Mouse (Mus musculus) CH12.LX (cell line): Measurements from ENCODE around the gene Focad. TPM values are rescaled to one million over a fixed set of nuclear protein-coding genes. Genes with fewer than 3 reads are reported as not detected.

Experiments
- DNase-seq: peaks from one replicate; pipeline ENCODE4 v3.0.0-alpha.2; 2013; ENCODE audit errors: extremely low read depth
- H3K27ac ChIP-seq: 2 replicates; pipeline ENCODE4 v1.5.1; 2012; ENCODE audit warnings: low read depth, mild to moderate bottlenecking, control low read depth, moderate library complexity; ENCODE audit not compliant: insufficient read depth
- H3K27me3 ChIP-seq: replicated peaks from 2 replicates; pipeline ENCODE3; 2012; ENCODE audit warnings: inconsistent platforms
- H3K36me3 ChIP-seq, 2 experiments: replicated peaks in 1 of 2; 2 replicates each; pipeline versions ENCODE3 to v1.6.1; 2012; ENCODE audit warnings: inconsistent platforms in 1 of 2, low read length in 1 of 2, mild to moderate bottlenecking in 1 of 2, mixed read lengths in 1 of 2, moderate library complexity in 1 of 2; ENCODE audit not compliant: control insufficient read depth in 1 of 2, insufficient read depth in 1 of 2
- H3K4me1 ChIP-seq, 2 experiments: 2 replicates each; pipeline ENCODE4 v1.6.1; 2012; ENCODE audit warnings: inconsistent platforms in 1 of 2, moderate library complexity in 1 of 2; ENCODE audit not compliant: insufficient read depth in 2 of 2, control insufficient read depth in 1 of 2
- H3K4me2 ChIP-seq: 2 replicates; pipeline ENCODE4 v1.6.1; 2012; ENCODE audit warnings: low read depth, mild to moderate bottlenecking, control low read depth; ENCODE audit not compliant: poor library complexity, insufficient read depth, severe bottlenecking
- H3K4me3 ChIP-seq, 3 experiments: fragments of 150-350 bp in 1 of 3; sonication (generic) in 1 of 3; replicated peaks in 1 of 3; 2 replicates each; pipeline versions ENCODE3 to v1.5.1; 2011 to 2012; ENCODE audit warnings: low read depth in 2 of 3, low read length in 2 of 3, mild to moderate bottlenecking in 2 of 3, moderate library complexity in 2 of 3, control low read depth in 1 of 3, improper control_type of control experiment in 1 of 3, inconsistent platforms in 1 of 3, mixed read lengths in 1 of 3; ENCODE audit not compliant: poor library complexity in 1 of 3
- H3K79me2 ChIP-seq: replicated peaks from 2 replicates; pipeline ENCODE4 v1.6.1; 2012; ENCODE audit warnings: mild to moderate bottlenecking, moderate library complexity; ENCODE audit not compliant: control insufficient read depth, poor library complexity, insufficient read depth, severe bottlenecking; ENCODE audit errors: extremely low read depth
- H3K9ac ChIP-seq: 2 replicates; pipeline ENCODE4 v1.6.1; 2012; ENCODE audit warnings: low read depth, mild to moderate bottlenecking, control low read depth, moderate library complexity; ENCODE audit not compliant: insufficient read depth
- H3K9me3 ChIP-seq: replicated peaks from 2 replicates; pipeline ENCODE3; 2012; ENCODE audit warnings: low read length, inconsistent platforms, mixed read lengths
- BHLHE40 ChIP-seq: IDR thresholded peaks from 2 replicates; pipeline ENCODE4 v1.6.1; 2011; ENCODE audit warnings: mild to moderate bottlenecking, low read depth, low read length, improper control_type of control experiment
- CHD1 ChIP-seq: IDR thresholded peaks from 2 replicates; pipeline ENCODE4 v1.6.1; 2012; ENCODE audit warnings: low read depth, low read length, improper control_type of control experiment, inconsistent platforms
- CHD2 ChIP-seq: IDR thresholded peaks from 2 replicates; pipeline ENCODE4 v1.6.1; 2011; ENCODE audit warnings: low read length, improper control_type of control experiment
- CTCF ChIP-seq, 2 experiments: IDR thresholded peaks in 1 of 2; conservative IDR thresholded peaks in 1 of 2; 2 replicates each; pipeline ENCODE4 v1.5.1; 2011 to 2012; ENCODE audit warnings: low read depth in 2 of 2, low read length in 2 of 2, improper control_type of control experiment in 1 of 2, inconsistent platforms in 1 of 2, mild to moderate bottlenecking in 1 of 2, moderate library complexity in 1 of 2
- EP300 ChIP-seq: IDR thresholded peaks from 2 replicates; pipeline ENCODE4 v1.6.1; 2011; ENCODE audit warnings: low read length, improper control_type of control experiment
- ETS1 ChIP-seq: conservative IDR thresholded peaks from 2 replicates; pipeline ENCODE4 v1.6.1; 2012; ENCODE audit warnings: low read depth, mild to moderate bottlenecking, inconsistent platforms, low read length, improper control_type of control experiment, moderate library complexity
- JUN ChIP-seq: IDR thresholded peaks from 2 replicates; pipeline ENCODE4 v1.6.1; 2011; ENCODE audit warnings: low read depth, mild to moderate bottlenecking, low read length, improper control_type of control experiment, moderate library complexity; ENCODE audit not compliant: insufficient read depth
- JUND ChIP-seq: conservative IDR thresholded peaks from 2 replicates; pipeline ENCODE4 v1.6.1; 2011; ENCODE audit warnings: low read depth, low read length, improper control_type of control experiment
- MAFK ChIP-seq: IDR thresholded peaks from 2 replicates; pipeline ENCODE4 v1.6.1; 2011; ENCODE audit warnings: low read length, improper control_type of control experiment; ENCODE audit not compliant: insufficient replicate concordance
- MAX ChIP-seq: IDR thresholded peaks from 2 replicates; pipeline ENCODE4 v1.6.1; 2011; ENCODE audit warnings: low read length, improper control_type of control experiment
- MAZ ChIP-seq: IDR thresholded peaks from 2 replicates; pipeline ENCODE4 v1.6.1; 2012; ENCODE audit warnings: low read depth, mild to moderate bottlenecking, inconsistent platforms, low read length, improper control_type of control experiment, moderate library complexity
- MEF2A ChIP-seq: IDR thresholded peaks from 2 replicates; pipeline ENCODE4 v1.6.1; 2014; ENCODE audit warnings: low read depth, mild to moderate bottlenecking, inconsistent platforms, low read length, improper control_type of control experiment, borderline replicate concordance
- MXI1 ChIP-seq: IDR thresholded peaks from 2 replicates; pipeline ENCODE4 v1.6.1; 2011; ENCODE audit warnings: mild to moderate bottlenecking, low read depth, low read length, improper control_type of control experiment
- NELFE ChIP-seq: IDR thresholded peaks from 2 replicates; pipeline ENCODE4 v1.6.1; 2011; ENCODE audit warnings: low read depth, low read length, improper control_type of control experiment
- NRF1 ChIP-seq: IDR thresholded peaks from 2 replicates; pipeline ENCODE4 v1.6.1; 2014; ENCODE audit warnings: low read depth, mild to moderate bottlenecking, inconsistent platforms, low read length, improper control_type of control experiment, moderate library complexity
- POLR2A ChIP-seq: IDR thresholded peaks from 2 replicates; pipeline ENCODE4 v1.6.1; 2011; ENCODE audit warnings: low read depth, mild to moderate bottlenecking, improper control_type of control experiment, low read length
- POLR2AphosphoS2 ChIP-seq: IDR thresholded peaks from 2 replicates; pipeline ENCODE4 v1.6.1; 2011; ENCODE audit warnings: low read depth, low read length, improper control_type of control experiment
- RAD21 ChIP-seq: IDR thresholded peaks from 2 replicates; pipeline ENCODE4 v1.6.1; 2011; ENCODE audit warnings: low read depth, mild to moderate bottlenecking, low read length, improper control_type of control experiment, moderate library complexity
- RCOR1 ChIP-seq: conservative IDR thresholded peaks from 2 replicates; pipeline ENCODE4 v1.6.1; 2012; ENCODE audit warnings: low read depth, mild to moderate bottlenecking, inconsistent platforms, low read length, improper control_type of control experiment
- SIN3A ChIP-seq: IDR thresholded peaks from 2 replicates; pipeline ENCODE4 v1.6.1; 2012; ENCODE audit warnings: low read length, improper control_type of control experiment, inconsistent platforms
- TBP ChIP-seq: conservative IDR thresholded peaks from 2 replicates; pipeline ENCODE4 v1.6.1; 2011; ENCODE audit warnings: low read depth, low read length, improper control_type of control experiment
- UBTF ChIP-seq: IDR thresholded peaks from 2 replicates; pipeline ENCODE4 v1.6.1; 2012; ENCODE audit warnings: low read depth, mild to moderate bottlenecking, inconsistent platforms, low read length, improper control_type of control experiment, moderate library complexity
- USF1 ChIP-seq: IDR thresholded peaks from 2 replicates; pipeline ENCODE4 v1.6.1; 2014; ENCODE audit warnings: low read depth, mild to moderate bottlenecking, inconsistent platforms, low read length, improper control_type of control experiment
- USF2 ChIP-seq: conservative IDR thresholded peaks from 2 replicates; pipeline ENCODE4 v1.6.1; 2011; ENCODE audit warnings: low read depth, low read length, improper control_type of control experiment
- ZC3H11A ChIP-seq: IDR thresholded peaks from 2 replicates; pipeline ENCODE4 v1.6.1; 2012; ENCODE audit warnings: low read depth, mild to moderate bottlenecking, inconsistent platforms, low read length, improper control_type of control experiment
- ZKSCAN1 ChIP-seq: IDR thresholded peaks from 2 replicates; pipeline ENCODE4 v1.6.1; 2012; ENCODE audit warnings: low read depth, inconsistent platforms, low read length, improper control_type of control experiment, borderline replicate concordance
- ZMIZ1 ChIP-seq: IDR thresholded peaks from 2 replicates; pipeline ENCODE4 v1.6.1; 2012; ENCODE audit warnings: low read depth, mild to moderate bottlenecking, inconsistent platforms, low read length, improper control_type of control experiment
- ZNF384 ChIP-seq: IDR thresholded peaks from 2 replicates; pipeline ENCODE4 v1.6.1; 2012; ENCODE audit warnings: low read depth, low read length, improper control_type of control experiment, inconsistent platforms
- dilution Hi-C: fragments of 300-500 bp; cut with MboI; formaldehyde crosslinking; loops from 2 replicates; pipeline ENCODE4 v1.14.3; 2020; ENCODE audit warnings: low sequenced_read_pairs; ENCODE audit not compliant: extremely low pct_unique_long_range_greater_than_20kb, extremely low pct_ligation_motif_present
- in situ Hi-C: fragments of 300-500 bp; cut with MboI; formaldehyde crosslinking; loops from 3 replicates; pipeline ENCODE4 v1.14.3; 2019; ENCODE audit warnings: low sequenced_read_pairs, low pct_ligation_motif_present, low pct_unique_long_range_greater_than_20kb, mixed read lengths
- polyA plus RNA-seq: library from polyadenylated mRNA; unstranded; fragments of >175 nt; gene quantifications from 2 replicates; pipeline ENCODE4 v1.2.1, GENCODE M21; 2012; ENCODE audit warnings: low read depth; ENCODE audit not compliant: insufficient read length
- total RNA-seq, 2 experiments: library from RNA; depleted of rRNA; stranded (reverse); fragments of 300-350 nt in 1 of 2; fragments of >200 nt in 1 of 2; gene quantifications; 2 replicates each; pipeline ENCODE4 v1.2.3; 2012 to 2014

The Focad gene
- total and polyA plus RNA-seq, 3 experiments = 17.3 to 18.9 (median 18.2) TPM

GRCm38 (mm10) chr4:88370819-88371218 lies 276.4 kb downstream of the Focad start:
- Histone ChIP-seq H3K4me1 (no peaks in the 10 kb centered on the region), H3K27ac (no peak overlapping the region), H3K36me3 (peaks cover 0 to 24% of the 10 kb centered on the region in 2 experiments), H3K9me3 (no peaks in the 10 kb centered on the region), H3K4me3 (no peak overlapping the region), H3K4me2 (no peak overlapping the region), H3K79me2 (no peaks in the 10 kb centered on the region), H3K9ac (no peak overlapping the region), H3K27me3 (no peaks in the 10 kb centered on the region)
- no peak for DNase-seq
- TF ChIP-seq RCOR1 (no peak), ZMIZ1 (no peak), POLR2AphosphoS2 (no peak), JUN (no peak), POLR2A (no peak), NELFE (no peak), MAX (no peak), MAFK (no peak), NRF1 (no peak), EP300 (no peak), JUND (no peak), ZKSCAN1 (no peak), MXI1 (no peak), ETS1 (no peak), USF1 (no peak), CTCF (conservative IDR thresholded peaks at IDR 0.05 in 1 of 2, IDR thresholded peaks at IDR 0.05 in 1 of 2; ENCODE audit: low read depth in 2 of 2, low read length in 2 of 2) (no peak), TBP (no peak), RAD21 (no peak), ZC3H11A (no peak)
- dilution Hi-C loops = no loop called here
- in situ Hi-C loops = loop anchor here (25.0 kb wide), 1 partner anchor 166 kb away; no protein-coding TSS in a partner anchor

DNA sequence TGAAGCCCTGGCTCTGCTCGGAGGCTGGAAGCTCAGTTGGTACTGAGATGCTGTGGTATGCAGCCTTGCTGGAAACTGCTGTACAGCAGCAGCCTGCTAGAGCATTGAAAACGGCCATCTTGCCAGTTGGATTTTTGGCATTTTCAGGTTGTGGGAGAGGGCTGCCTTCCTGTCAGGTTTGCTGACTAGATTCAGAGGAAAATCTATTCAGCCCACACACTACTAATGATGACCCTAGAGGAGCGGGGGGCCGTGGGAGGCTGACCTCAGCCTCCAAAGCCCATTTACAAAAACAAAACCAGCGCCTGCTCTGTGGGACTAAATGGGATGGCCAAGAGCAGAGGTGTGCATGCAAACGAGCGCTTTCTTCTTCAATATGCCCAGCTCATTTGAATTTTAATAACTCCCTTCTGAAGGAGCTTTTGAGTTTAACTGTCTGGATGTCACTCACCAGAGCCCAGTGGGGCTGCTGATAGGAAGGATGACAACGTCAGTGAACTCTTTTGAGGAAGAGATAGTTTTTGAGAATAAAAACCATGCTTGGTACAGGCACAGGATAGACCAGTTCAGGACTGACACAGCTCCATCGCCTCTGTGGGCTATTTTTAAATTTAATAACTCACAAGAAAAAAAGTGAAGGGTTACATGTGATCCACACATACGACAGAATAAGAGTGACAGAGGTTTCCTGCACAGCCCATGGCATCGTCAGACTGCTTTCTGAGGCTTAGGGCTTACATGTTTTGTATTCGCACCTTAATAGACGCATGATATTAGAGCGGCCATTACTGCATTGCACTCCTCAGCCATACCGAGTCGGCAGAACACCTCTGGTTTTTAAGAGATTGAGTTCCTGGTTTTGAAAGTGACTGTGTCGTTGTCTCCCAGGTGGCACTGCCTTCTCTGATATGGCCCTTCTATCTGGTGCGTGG lies 278.1 kb downstream of the Focad start:
- no peaks in the 10 kb centered on the region for H3K27me3 ChIP-seq
- H3K4me3 ChIP-seq = no peak overlapping the region
- in situ Hi-C loops (loop anchor here (25.0 kb wide), 1 partner anchor 165 kb away; no protein-coding TSS in a partner anchor), dilution Hi-C loops (no loop called here)
- H3K4me1 ChIP-seq = no peaks in the 10 kb centered on the region
- H3K27ac ChIP-seq = no peak overlapping the region
- no peak for DNase-seq
- H3K36me3 ChIP-seq = peaks cover 0 to 21% of the 10 kb centered on the region in 2 experiments
- TF ChIP-seq ETS1 (no peak), POLR2A (no peak), JUND (no peak), SIN3A (no peak), NELFE (no peak), ZKSCAN1 (no peak), CHD2 (no peak), USF2 (no peak), MAX (no peak), MEF2A (no peak), UBTF (no peak), ZNF384 (no peak), MAFK (no peak), USF1 (no peak), CHD1 (no peak), MAZ (no peak), JUN (no peak), ZC3H11A (no peak), EP300 (no peak), BHLHE40 (no peak)
- no peak overlapping the region for H3K4me2 ChIP-seq
- H3K9me3 ChIP-seq = no peaks in the 10 kb centered on the region
- H3K9ac ChIP-seq = no peak overlapping the region
- no peaks in the 10 kb centered on the region for H3K79me2 ChIP-seq
